Mouse (Mus musculus): ENCODE measurements around the gene Chsy1. TPM values are rescaled to one million over a fixed set of nuclear protein-coding genes. Genes with fewer than 3 reads are reported as not detected.
A peak's percentile ranks its signal among the peaks of the same experiment; 100 is the strongest.

The Chsy1 gene
- polyA plus RNA-seq, 1 experiment from 2014 or later, result 11.5 TPM

GRCm38 (mm10) chr7:66091553-66091952, 17.8 kb upstream of the Chsy1 start:
- Histone ChIP-seq H3K9ac (no peak overlapping the region), H3K4me1 (replicated peaks) (no peaks in the 10 kb centered on the region), H3K36me3 (peaks cover 65% of the 10 kb centered on the region), H3K4me3 (no peak overlapping the region), H3K9me3 (no peaks in the 10 kb centered on the region), H3K27ac (replicated peaks) (no peak overlapping the region), H3K4me2 (no peak overlapping the region), H3K27me3 (no peaks in the 10 kb centered on the region)
- WGBS, result 87% methylated on average over 7 of the region's 7 CpGs
- ATAC-seq (ENCODE audit: low read depth), result no peak

DNA sequence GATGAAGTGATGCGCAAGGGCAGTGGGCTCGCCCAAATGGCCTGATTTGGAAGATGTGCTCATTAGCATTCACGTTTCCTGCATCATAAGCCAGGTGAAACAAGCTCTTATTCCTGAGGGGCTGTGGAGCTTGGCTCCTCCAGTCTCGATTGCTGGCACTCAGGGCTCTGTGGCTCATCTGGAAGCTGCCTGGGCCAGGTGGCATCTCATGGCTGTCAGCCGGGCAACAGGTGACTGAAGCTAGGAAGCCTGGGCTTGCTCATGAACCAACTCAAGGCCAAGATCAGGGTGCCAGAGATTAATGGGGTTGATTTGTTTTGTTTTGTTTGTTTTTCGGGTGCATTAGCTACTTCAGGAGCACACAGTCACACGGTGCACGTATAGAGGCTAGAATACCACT, 16.7 kb upstream of the Chsy1 start:
- WGBS, result 91% methylated on average over 8 of the region's 8 CpGs
- Histone ChIP-seq H3K27me3 (no peaks in the 10 kb centered on the region), H3K9ac (no peak overlapping the region), H3K4me1 (replicated peaks) (no peaks in the 10 kb centered on the region), H3K4me3 (no peak overlapping the region), H3K9me3 (no peaks in the 10 kb centered on the region), H3K36me3 (peaks cover 54% of the 10 kb centered on the region), H3K27ac (replicated peaks) (no peak overlapping the region), H3K4me2 (no peak overlapping the region)
- no peak for ATAC-seq (ENCODE audit: low read depth)

- H3K4me2 ChIP-seq, result no peak overlapping the region
- no peaks in the 10 kb centered on the region for H3K9me3 ChIP-seq
- no peak for ATAC-seq (ENCODE audit: low read depth)
- H3K36me3 ChIP-seq, result peaks cover 39% of the 10 kb centered on the region
- no peaks in the 10 kb centered on the region for H3K4me1 ChIP-seq (replicated peaks)
- H3K27ac ChIP-seq (replicated peaks), result no peak overlapping the region
- H3K4me3 ChIP-seq, result no peak overlapping the region
- 80% methylated on average over 5 of the region's 5 CpGs for WGBS
- no peak overlapping the region for H3K9ac ChIP-seq
- no peaks in the 10 kb centered on the region for H3K27me3 ChIP-seq
These were observed 15.2 kb upstream of the Chsy1 start for GRCm38 (mm10) chr7:66094141-66094540.

DNA sequence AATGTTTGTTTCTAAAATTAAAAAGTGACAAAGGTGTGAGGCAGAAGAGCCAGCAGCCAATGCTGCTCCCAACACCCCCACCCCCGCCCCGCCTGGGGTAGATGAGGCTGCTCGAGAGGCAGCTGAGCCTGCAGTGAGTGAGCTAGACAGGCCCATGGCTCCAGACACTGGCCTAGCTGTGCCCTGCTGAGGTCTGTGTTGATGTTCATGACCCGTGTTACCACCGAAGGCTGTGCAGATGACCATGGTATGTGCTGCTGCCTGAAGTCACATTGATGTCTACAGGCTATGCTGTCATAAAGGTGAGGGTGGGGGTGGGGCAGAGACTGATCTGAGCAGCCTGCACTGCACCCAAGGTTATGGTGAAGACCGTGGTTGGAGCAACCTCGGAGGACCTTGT, 10.5 kb upstream of the Chsy1 start:
- Histone ChIP-seq H3K9ac (no peak overlapping the region), H3K36me3 (no peaks in the 10 kb centered on the region), H3K27me3 (no peaks in the 10 kb centered on the region), H3K4me1 (replicated peaks) (no peaks in the 10 kb centered on the region), H3K4me2 (no peak overlapping the region), H3K9me3 (no peaks in the 10 kb centered on the region), H3K27ac (replicated peaks) (no peak overlapping the region), H3K4me3 (no peak overlapping the region)
- no peak for ATAC-seq (ENCODE audit: low read depth)
- 79% methylated on average over 7 of the region's 7 CpGs for WGBS

DNA sequence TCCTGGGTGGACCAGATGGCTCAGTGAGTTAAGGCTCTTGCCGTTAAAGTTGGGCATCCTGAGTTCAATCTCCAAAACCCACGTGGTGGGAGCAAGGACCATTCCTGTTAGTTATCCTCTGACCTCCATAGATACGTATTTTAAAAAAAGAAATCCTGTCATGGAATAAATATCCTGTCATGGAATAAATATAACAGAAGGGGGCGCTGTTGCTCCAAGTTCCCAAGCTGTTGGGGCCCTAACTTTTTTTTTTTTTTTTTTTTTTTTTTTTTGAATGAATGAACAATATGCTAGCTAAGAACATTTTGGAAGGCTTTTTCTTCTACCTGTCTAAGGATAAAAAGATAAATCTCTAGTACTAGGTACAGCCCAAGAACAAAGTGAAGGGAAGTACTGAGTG, 7.4 kb upstream of the Chsy1 start:
- H3K9ac ChIP-seq, result no peak overlapping the region
- ATAC-seq (ENCODE audit: low read depth), result no peak
- WGBS, result 9% methylated on average over 4 of the region's 4 CpGs

DNA sequence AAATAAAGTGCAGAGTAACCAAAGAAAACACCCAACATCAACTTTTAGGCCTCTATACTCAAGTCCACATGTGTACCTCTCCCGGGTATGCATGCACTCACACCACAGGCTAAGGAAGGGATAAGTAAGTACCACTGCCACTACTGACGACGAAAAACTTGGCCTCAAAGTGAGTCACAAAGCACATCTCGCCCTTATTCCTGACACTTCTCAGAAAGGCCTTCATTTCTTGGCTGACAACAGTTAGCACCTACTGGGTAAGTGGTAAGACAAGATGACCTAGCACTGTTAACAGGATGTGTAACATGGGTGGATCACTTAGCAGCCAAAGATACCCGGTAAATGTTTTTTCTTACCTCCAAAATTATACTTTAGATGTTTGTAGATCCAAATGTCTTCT, 4.8 kb upstream of the Chsy1 start:
- Histone ChIP-seq H3K9me3 (no peaks in the 10 kb centered on the region), H3K36me3 (no peaks in the 10 kb centered on the region), H3K27me3 (0 out of 2 replicates have a peak, but pooled peaks cover 4% of the 10 kb centered on the region), H3K27ac (replicated peaks) (no peak overlapping the region), H3K4me1 (replicated peaks) (peaks cover 5% of the 10 kb centered on the region; the same call in 1 of the 2 replicates), H3K4me2 (no peak overlapping the region), H3K4me3 (no peak overlapping the region), H3K9ac (no peak overlapping the region)
- WGBS, result 88% methylated on average over 5 of the region's 5 CpGs
- ATAC-seq (ENCODE audit: low read depth), result no peak

More for the DNA sequence above, 7.4 kb upstream of the Chsy1 start:
- no peak overlapping the region for H3K4me3 ChIP-seq
- H3K27ac ChIP-seq (replicated peaks), result no peak overlapping the region
- H3K4me2 ChIP-seq, result no peak overlapping the region
- no peaks in the 10 kb centered on the region for H3K36me3 ChIP-seq
- no peaks in the 10 kb centered on the region for H3K4me1 ChIP-seq (replicated peaks)
- no peaks in the 10 kb centered on the region for H3K9me3 ChIP-seq
- 0 out of 2 replicates have a peak, but pooled peaks cover 4% of the 10 kb centered on the region for H3K27me3 ChIP-seq

DNA sequence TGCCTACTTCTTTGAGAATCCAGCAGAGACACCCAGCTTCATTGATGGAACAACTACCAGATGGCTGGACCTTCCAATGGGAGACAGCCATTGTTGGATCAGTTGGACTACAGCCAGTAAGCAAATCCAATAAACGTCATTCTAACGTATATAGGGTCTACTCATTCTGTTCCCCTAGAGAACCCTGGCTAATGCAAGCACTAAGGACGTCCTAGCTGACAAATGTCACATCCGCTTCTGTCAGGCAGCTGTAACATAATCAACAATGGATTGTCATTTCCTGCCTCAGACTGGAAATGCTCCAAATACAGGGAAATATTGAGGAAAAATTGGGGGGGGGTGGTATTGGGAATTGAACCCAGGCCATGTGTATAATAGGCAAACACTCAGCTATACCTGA, 3.5 kb upstream of the Chsy1 start:
- Histone ChIP-seq H3K36me3 (no peaks in the 10 kb centered on the region), H3K4me1 (replicated peaks) (peaks cover 8% of the 10 kb centered on the region), H3K4me3 (no peak overlapping the region), H3K9ac (no peak overlapping the region), H3K27ac (replicated peaks) (no peak overlapping the region), H3K9me3 (no peaks in the 10 kb centered on the region), H3K4me2 (no peak overlapping the region), H3K27me3 (0 out of 2 replicates have a peak, but pooled peaks cover 4% of the 10 kb centered on the region)
- ATAC-seq (ENCODE audit: low read depth), result no peak
- 51% methylated on average over 4 of the region's 4 CpGs for WGBS

- no peak overlapping the region for H3K4me3 ChIP-seq
- no peak for ATAC-seq (ENCODE audit: low read depth)
- H3K9me3 ChIP-seq, result no peaks in the 10 kb centered on the region
- peaks cover 17% of the 10 kb centered on the region for H3K4me1 ChIP-seq (replicated peaks)
- H3K36me3 ChIP-seq, result no peaks in the 10 kb centered on the region
- 76% methylated on average over 7 of the region's 7 CpGs for WGBS
- no peak overlapping the region for H3K9ac ChIP-seq
- no peak overlapping the region for H3K4me2 ChIP-seq
- no peak overlapping the region for H3K27ac ChIP-seq (replicated peaks)
- H3K27me3 ChIP-seq, result 0 out of 2 replicates have a peak, but pooled peaks cover 4% of the 10 kb centered on the region
These were observed 2.7 kb upstream of the Chsy1 start for GRCm38 (mm10) chr7:66106581-66107056.

- Histone ChIP-seq H3K27ac (replicated peaks) (no peak overlapping the region), H3K4me3 (no peak overlapping the region), H3K27me3 (0 out of 2 replicates have a peak, but pooled peaks cover 4% of the 10 kb centered on the region), H3K36me3 (no peaks in the 10 kb centered on the region), H3K4me2 (no peak overlapping the region), H3K9me3 (no peaks in the 10 kb centered on the region), H3K9ac (no peak overlapping the region), H3K4me1 (replicated peaks) (peaks cover 23% of the 10 kb centered on the region)
- 80% methylated on average over 11 of the region's 11 CpGs for WGBS
- ATAC-seq (ENCODE audit: low read depth), result no peak
These were observed 2.1 kb upstream of the Chsy1 start for GRCm38 (mm10) chr7:66107206-66107605.

DNA sequence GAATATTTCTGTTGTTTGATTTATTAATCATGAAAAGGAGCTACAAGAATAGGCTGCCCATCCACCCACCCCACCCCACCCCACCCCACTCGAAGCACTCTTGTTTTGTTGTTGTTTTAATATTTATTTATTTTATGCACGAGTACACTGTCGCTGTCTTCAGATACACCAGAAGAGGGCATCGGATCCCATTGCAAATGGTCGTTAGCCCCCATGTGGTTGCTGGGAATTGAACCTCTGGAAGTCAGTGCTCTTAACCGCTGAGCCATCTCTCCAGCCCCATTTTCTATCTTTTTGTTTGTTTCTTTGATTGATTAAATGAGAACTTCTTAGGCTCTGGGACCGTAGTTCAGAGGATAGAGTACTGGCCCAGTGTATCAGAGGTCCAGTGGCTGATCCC, 1.4 kb upstream of the Chsy1 start:
- H3K9me3 ChIP-seq, result no peaks in the 10 kb centered on the region
- no peak overlapping the region for H3K9ac ChIP-seq
- ATAC-seq (ENCODE audit: low read depth), result no peak
- 11% methylated on average over 7 of the region's 7 CpGs for WGBS
- H3K27me3 ChIP-seq, result 0 out of 2 replicates have a peak, but pooled peaks cover 4% of the 10 kb centered on the region
- no peak overlapping the region for H3K27ac ChIP-seq (replicated peaks)
- no peak overlapping the region for H3K4me2 ChIP-seq
- peaks cover 29% of the 10 kb centered on the region for H3K4me1 ChIP-seq (replicated peaks)
- no peaks in the 10 kb centered on the region for H3K36me3 ChIP-seq
- H3K4me3 ChIP-seq, result no peak overlapping the region

DNA sequence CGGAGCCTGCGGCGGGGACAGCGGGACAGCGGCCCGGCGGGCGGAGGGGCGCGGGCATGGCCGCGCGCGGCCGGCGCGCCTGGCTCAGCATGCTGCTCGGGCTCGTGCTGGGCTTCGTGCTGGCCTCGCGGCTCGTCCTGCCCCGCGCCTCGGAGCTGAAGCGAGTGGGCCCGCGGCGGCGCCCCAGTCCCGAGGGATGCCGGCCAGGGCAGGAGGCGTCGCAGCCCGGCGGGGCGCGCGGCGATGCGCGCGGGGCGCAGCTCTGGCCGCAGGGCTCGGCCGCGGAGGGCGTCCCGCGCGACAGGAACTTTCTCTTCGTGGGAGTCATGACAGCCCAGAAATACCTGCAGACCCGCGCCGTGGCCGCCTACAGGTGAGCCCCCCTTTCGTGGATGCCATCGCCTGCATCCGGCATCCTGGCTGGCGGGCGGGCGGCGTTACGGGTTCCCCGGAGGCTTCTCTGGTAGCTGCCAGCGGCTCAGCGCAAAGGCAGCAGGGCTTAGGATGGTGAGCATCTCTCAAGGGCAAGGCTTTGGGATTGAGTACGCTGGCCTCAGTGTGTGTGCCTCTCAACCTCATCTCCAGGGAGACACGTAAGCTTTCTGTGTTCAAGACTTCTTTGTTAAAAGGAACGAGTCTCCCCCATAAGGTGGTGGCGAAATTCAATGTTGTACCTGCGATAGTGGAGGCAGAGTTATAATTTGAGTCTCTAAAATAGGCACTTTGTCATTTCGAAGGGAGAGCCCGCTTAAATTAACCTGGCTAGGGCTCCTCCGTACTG, 730 bp downstream of the Chsy1 start:
- Histone ChIP-seq H3K27me3 (0 out of 2 replicates have a peak, but pooled peaks cover 2% of the 10 kb centered on the region), H3K36me3 (no peaks in the 10 kb centered on the region), H3K9ac (peak overlapping the region; percentile 81), H3K9me3 (no peaks in the 10 kb centered on the region), H3K4me2 (peak overlapping the region; percentile 68), H3K27ac (replicated peaks) (peak overlapping the region; percentile 96), H3K4me1 (replicated peaks) (peaks cover 47% of the 10 kb centered on the region), H3K4me3 (peak overlapping the region; percentile 72)
- ATAC-seq (ENCODE audit: low read depth), result peak; percentile 49
- WGBS, result under 1% methylated on average over 66 of the region's 77 CpGs

- Histone ChIP-seq H3K27me3 (no peaks in the 10 kb centered on the region), H3K27ac (replicated peaks) (peak overlapping the region; percentile 96), H3K9ac (peak overlapping the region; percentile 81), H3K36me3 (no peaks in the 10 kb centered on the region), H3K4me2 (peak overlapping the region; percentile 68), H3K4me1 (replicated peaks) (peaks cover 53% of the 10 kb centered on the region), H3K9me3 (no peaks in the 10 kb centered on the region), H3K4me3 (peak overlapping the region; percentile 72)
- WGBS, result 4% methylated on average over 10 of the region's 10 CpGs
- no peak for ATAC-seq (ENCODE audit: low read depth)
These were observed 1.4 kb downstream of the Chsy1 start for GRCm38 (mm10) chr7:66110636-66111112.
